Mouse (Mus musculus): Measurements from ENCODE around the gene Csrnp3. TPM values are rescaled to one million over a fixed set of nuclear protein-coding genes. Genes with fewer than 3 reads are reported as not detected.
A peak's percentile ranks its signal among the peaks of the same experiment; 100 is the strongest.

The Csrnp3 gene
- polyA plus RNA-seq, 1 experiment from 2014 or later = 1.0 TPM

DNA sequence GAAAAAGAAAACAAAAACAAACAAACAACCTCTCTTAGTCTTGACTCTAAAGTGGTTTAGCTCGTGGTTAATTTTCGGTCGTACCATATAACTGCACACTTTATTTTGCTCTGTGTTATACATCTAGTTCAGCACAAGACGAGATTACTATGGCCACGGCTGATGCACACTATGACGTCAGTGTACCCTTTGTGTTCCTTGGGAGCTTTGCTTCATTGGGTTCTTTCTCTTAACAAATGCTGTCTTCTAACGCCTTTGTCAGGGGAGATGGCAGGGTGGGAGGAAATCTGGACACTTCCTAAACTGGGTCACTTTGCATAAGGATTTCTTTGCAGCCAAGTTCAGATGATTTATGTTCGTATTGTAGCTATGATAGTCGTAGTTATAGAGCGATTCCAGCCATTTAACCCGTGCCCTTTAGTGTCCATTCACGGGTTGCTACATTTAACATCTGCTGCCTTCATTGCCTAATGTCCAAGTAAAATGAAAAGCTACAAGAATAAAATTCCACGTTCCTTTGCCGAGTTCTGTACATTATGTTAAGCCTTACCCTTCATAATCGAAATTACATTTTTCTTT, 79.9 kb downstream of the Csrnp3 start:
- H3K9ac ChIP-seq = no peak overlapping the region
- H3K36me3 ChIP-seq = no peaks in the 10 kb centered on the region
- H3K27ac ChIP-seq (ENCODE audit: poor library complexity, severe bottlenecking) = no peak overlapping the region
- no peak overlapping the region for H3K4me3 ChIP-seq
- 0 out of 2 replicates have a peak, but pooled peaks cover 7% of the 10 kb centered on the region for H3K4me1 ChIP-seq (replicated peaks)
- no peaks in the 10 kb centered on the region for H3K9me3 ChIP-seq (replicated peaks)
- 83% methylated on average over 15 of the region's 15 CpGs for WGBS
- no peaks in the 10 kb centered on the region for H3K27me3 ChIP-seq (replicated peaks)
- no peak overlapping the region for H3K4me2 ChIP-seq
- ATAC-seq (ENCODE audit: insufficient number of reproducible peaks, low FRiP score) = no peak

DNA sequence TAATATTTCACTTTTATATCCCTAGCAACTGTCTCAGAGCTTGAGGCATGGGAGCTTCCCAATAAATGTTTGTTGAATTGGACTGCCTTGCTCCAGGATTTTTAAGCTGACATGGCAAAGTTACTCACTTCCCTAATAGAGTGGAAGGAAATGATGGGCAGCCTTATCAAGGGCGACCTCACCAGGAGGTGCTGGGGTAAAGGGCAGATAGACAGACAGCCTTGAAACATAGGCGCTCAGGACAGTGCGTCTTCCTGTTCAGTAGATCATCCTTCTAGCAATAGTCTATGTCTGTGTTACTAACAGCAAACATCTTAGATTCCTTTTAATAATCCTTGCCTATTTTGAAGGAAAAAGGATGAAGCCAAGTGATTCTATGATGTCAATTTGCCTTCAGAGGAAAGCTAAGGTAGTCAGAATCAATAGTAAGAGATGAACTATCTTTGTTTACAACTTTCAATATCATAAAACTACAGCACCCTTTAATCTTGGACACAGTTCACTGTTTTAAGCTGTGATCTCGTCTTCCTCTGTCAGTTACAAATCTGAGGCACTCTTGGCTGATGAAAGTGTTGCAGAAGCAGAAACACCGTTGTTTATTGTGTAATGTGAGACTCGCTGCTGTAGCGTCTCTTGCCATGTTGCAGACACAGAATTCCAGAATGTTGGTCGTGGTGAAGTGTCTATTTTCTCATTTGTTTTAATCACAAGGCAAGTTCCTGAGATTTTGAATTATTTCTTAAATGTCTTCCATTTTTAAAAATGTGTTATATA, 81.6 kb downstream of the Csrnp3 start:
- no peaks in the 10 kb centered on the region for H3K27me3 ChIP-seq (replicated peaks)
- H3K9ac ChIP-seq = no peak overlapping the region
- no peak for ATAC-seq (ENCODE audit: insufficient number of reproducible peaks, low FRiP score)
- 57% methylated on average over 8 of the region's 8 CpGs for WGBS
- H3K4me1 ChIP-seq (replicated peaks) = 0 out of 2 replicates have a peak, but pooled peaks cover 2% of the 10 kb centered on the region
- H3K4me2 ChIP-seq = no peak overlapping the region
- no peaks in the 10 kb centered on the region for H3K36me3 ChIP-seq
- no peak overlapping the region for H3K27ac ChIP-seq (ENCODE audit: poor library complexity, severe bottlenecking)
- no peaks in the 10 kb centered on the region for H3K9me3 ChIP-seq (replicated peaks)
- H3K4me3 ChIP-seq = no peak overlapping the region

DNA sequence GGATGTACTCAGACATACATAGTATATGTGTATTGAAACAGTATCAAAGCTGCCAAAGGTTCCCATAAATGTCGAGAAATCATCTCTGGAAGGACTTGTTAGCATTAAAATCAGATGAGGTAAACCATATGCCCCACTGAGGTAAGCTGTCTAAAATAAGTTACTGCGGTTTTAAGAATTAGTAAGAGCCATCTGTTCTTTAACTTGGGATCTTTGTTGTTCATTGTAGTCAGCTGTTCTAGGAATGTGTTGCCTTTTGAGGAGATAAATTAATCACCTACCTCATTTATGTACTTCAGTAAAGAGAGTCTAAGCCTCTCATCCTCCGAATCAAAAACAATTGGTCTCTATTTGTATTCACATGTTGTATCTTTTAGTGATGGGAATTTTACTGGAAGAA, 83.7 kb downstream of the Csrnp3 start:
- no peak for ATAC-seq (ENCODE audit: insufficient number of reproducible peaks, low FRiP score)
- H3K9me3 ChIP-seq (replicated peaks) = no peaks in the 10 kb centered on the region
- no peaks in the 10 kb centered on the region for H3K27me3 ChIP-seq (replicated peaks)
- 64% methylated on average over 3 of the region's 3 CpGs for WGBS
- 0 out of 2 replicates have a peak, but pooled peaks cover 2% of the 10 kb centered on the region for H3K4me1 ChIP-seq (replicated peaks)
- no peaks in the 10 kb centered on the region for H3K36me3 ChIP-seq
- no peak overlapping the region for H3K9ac ChIP-seq
- H3K4me3 ChIP-seq = no peak overlapping the region
- H3K4me2 ChIP-seq = no peak overlapping the region
- no peak overlapping the region for H3K27ac ChIP-seq (ENCODE audit: poor library complexity, severe bottlenecking)

DNA sequence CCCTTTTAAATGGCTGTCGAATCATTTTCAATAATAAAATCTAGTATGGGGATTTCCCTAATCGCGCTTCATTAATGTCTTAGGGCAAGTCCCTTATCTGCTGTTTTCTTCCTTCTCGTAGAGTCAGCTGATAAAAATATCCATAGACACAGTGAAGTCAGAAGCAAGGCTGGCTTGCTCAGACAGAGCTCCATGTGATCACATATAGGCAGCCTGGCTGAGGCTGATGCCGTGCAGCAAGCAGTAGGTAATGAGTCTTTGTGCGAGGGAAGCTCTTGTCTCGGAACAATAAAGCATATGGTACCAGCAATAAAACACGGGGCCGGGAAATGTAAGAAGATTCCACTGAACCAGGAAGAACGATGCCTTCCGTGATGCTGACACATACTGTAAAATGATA, 84.4 kb downstream of the Csrnp3 start:
- Histone ChIP-seq H3K27me3 (replicated peaks) (no peaks in the 10 kb centered on the region), H3K36me3 (no peaks in the 10 kb centered on the region), H3K9me3 (replicated peaks) (no peaks in the 10 kb centered on the region), H3K4me2 (peak overlapping the region; percentile 12; the same call in 1 of the 2 replicates), H3K27ac (ENCODE audit: poor library complexity, severe bottlenecking) (no peak overlapping the region), H3K9ac (no peak overlapping the region), H3K4me3 (no peak overlapping the region), H3K4me1 (replicated peaks) (0 out of 2 replicates have a peak, but pooled peaks cover 2% of the 10 kb centered on the region)
- ATAC-seq (ENCODE audit: insufficient number of reproducible peaks, low FRiP score) = no peak
- WGBS = 53% methylated on average over 11 of the region's 11 CpGs

DNA sequence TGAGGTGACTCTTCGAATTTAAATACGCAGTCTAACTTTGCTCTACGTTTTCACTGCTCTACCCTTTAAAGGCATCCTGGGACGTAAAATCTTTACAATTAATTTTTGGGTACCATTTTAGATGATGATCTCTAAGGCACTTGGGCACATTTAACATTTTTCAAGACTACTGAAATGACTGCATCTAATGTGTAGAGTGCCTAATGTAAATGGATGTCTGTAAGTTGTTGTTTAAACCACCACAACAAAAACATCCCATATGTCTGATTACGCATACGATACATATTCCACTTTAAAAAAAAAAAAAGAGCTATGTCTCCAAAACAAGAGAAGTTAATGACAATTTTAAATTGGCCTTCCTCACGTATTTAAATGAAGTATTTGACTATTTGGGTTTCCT, 85.7 kb downstream of the Csrnp3 start:
- no peak overlapping the region for H3K27ac ChIP-seq (ENCODE audit: poor library complexity, severe bottlenecking)
- peak overlapping the region; percentile 77 for H3K9ac ChIP-seq
- peak overlapping the region; percentile 88 for H3K4me2 ChIP-seq
- H3K4me3 ChIP-seq = peak overlapping the region; percentile 62
- 0 out of 2 replicates have a peak, but pooled peaks cover 2% of the 10 kb centered on the region for H3K4me1 ChIP-seq (replicated peaks)
- no peaks in the 10 kb centered on the region for H3K36me3 ChIP-seq
- H3K27me3 ChIP-seq (replicated peaks) = no peaks in the 10 kb centered on the region
- ATAC-seq (ENCODE audit: insufficient number of reproducible peaks, low FRiP score) = no peak
- WGBS = 72% methylated on average over 7 of the region's 7 CpGs
- H3K9me3 ChIP-seq (replicated peaks) = no peaks in the 10 kb centered on the region

DNA sequence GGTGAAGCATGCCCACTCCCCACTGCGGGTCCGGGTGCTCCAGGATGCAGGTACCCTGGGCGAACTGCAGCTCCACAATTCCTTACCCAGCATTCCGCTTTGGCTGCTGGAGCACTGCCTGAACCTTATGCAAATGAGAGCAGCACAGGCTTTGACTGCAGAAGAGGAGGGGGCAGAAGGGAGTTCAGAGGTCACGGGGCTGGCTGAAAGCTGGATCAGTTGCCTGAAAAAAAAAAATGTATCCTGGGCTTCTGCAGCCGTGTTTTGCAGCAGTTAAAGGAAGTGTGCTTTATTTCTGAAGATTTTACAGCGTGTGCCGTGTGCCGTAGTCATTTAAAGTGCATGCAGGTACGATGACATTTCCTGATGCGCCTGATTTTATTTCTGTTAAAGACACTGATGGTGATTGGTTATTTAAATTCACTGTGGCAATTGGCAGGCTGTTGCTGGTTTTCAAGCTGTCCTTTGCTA, 86.3 kb downstream of the Csrnp3 start:
- Histone ChIP-seq H3K27ac (ENCODE audit: poor library complexity, severe bottlenecking) (no peak overlapping the region), H3K4me3 (peak overlapping the region; percentile 62), H3K4me1 (replicated peaks) (0 out of 2 replicates have a peak, but pooled peaks cover 2% of the 10 kb centered on the region), H3K27me3 (replicated peaks) (no peaks in the 10 kb centered on the region), H3K4me2 (peak overlapping the region; percentile 88), H3K9ac (peak overlapping the region; percentile 77), H3K36me3 (no peaks in the 10 kb centered on the region), H3K9me3 (replicated peaks) (no peaks in the 10 kb centered on the region)
- WGBS = 3% methylated on average over 11 of the region's 11 CpGs
- peak; percentile 75; the same call in 1 of the 2 replicates for ATAC-seq (ENCODE audit: insufficient number of reproducible peaks, low FRiP score)

- no peak overlapping the region for H3K27ac ChIP-seq (ENCODE audit: poor library complexity, severe bottlenecking)
- H3K27me3 ChIP-seq (replicated peaks) = no peaks in the 10 kb centered on the region
- WGBS = 72% methylated on average over 2 of the region's 2 CpGs
- no peaks in the 10 kb centered on the region for H3K36me3 ChIP-seq
- no peak overlapping the region for H3K4me2 ChIP-seq
- ATAC-seq (ENCODE audit: insufficient number of reproducible peaks, low FRiP score) = no peak
- no peak overlapping the region for H3K9ac ChIP-seq
- H3K9me3 ChIP-seq (replicated peaks) = no peaks in the 10 kb centered on the region
- H3K4me1 ChIP-seq (replicated peaks) = 0 out of 2 replicates have a peak, but pooled peaks cover 2% of the 10 kb centered on the region
- no peak overlapping the region for H3K4me3 ChIP-seq
Measured at GRCm38 (mm10) chr2:65934099-65934498, 88.5 kb downstream of the Csrnp3 start.

DNA sequence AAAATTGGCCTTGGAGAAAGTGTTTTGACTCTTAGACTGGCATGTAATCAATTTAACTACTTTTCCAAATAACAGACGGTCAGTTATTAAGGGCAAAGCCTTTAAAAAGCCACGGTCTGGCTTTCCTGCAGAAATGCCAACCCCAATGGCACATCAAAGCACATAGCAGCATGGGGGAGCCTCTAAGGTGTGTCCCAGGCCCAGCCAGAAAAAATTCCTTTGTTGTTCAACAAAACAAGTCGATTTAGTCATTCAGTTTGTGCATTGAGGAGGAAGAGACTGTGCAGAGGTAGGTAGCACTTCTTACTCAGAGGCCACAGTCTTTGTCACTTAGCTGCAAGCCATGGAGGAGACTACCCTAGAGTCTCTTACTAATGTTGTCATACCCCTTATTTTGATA, 93.3 kb downstream of the Csrnp3 start:
- no peaks in the 10 kb centered on the region for H3K9me3 ChIP-seq (replicated peaks)
- WGBS = 33% methylated on average over 3 of the region's 3 CpGs
- no peak overlapping the region for H3K4me2 ChIP-seq
- no peak overlapping the region for H3K27ac ChIP-seq (ENCODE audit: poor library complexity, severe bottlenecking)
- H3K27me3 ChIP-seq (replicated peaks) = no peaks in the 10 kb centered on the region
- no peaks in the 10 kb centered on the region for H3K4me1 ChIP-seq (replicated peaks)
- no peak overlapping the region for H3K4me3 ChIP-seq
- no peak overlapping the region for H3K9ac ChIP-seq
- no peaks in the 10 kb centered on the region for H3K36me3 ChIP-seq
- ATAC-seq (ENCODE audit: insufficient number of reproducible peaks, low FRiP score) = no peak

GRCm38 (mm10) chr2:65940351-65940750, 94.8 kb downstream of the Csrnp3 start:
- Histone ChIP-seq H3K4me3 (no peak overlapping the region), H3K9ac (no peak overlapping the region), H3K9me3 (replicated peaks) (no peaks in the 10 kb centered on the region), H3K36me3 (no peaks in the 10 kb centered on the region), H3K27ac (ENCODE audit: poor library complexity, severe bottlenecking) (no peak overlapping the region), H3K4me2 (no peak overlapping the region), H3K27me3 (replicated peaks) (no peaks in the 10 kb centered on the region), H3K4me1 (replicated peaks) (no peaks in the 10 kb centered on the region)
- 76% methylated on average over 5 of the region's 5 CpGs for WGBS
- no peak for ATAC-seq (ENCODE audit: insufficient number of reproducible peaks, low FRiP score)

DNA sequence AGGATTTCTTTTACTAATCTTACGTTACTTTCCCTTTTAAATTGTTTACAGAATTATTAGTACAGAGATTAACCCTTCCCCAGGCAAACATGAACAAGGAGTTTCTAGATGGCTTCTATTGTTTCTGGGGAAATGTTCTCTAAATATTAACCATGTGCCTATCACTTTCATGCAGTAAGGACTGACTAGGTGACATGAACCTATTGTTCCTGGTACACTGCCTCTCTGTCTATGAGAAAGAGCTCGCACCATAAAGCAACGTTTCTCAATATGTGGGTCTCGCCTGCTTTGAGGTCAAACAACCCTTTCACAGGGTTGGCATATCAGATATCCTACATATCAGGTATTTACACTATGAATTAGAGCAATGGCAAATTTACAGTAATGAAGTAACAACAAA, 96.8 kb downstream of the Csrnp3 start:
- ATAC-seq (ENCODE audit: insufficient number of reproducible peaks, low FRiP score) = no peak
- H3K4me3 ChIP-seq = no peak overlapping the region
- H3K9me3 ChIP-seq (replicated peaks) = no peaks in the 10 kb centered on the region
- WGBS = 89% methylated on average over 4 of the region's 4 CpGs
- no peak overlapping the region for H3K9ac ChIP-seq
- H3K4me1 ChIP-seq (replicated peaks) = no peaks in the 10 kb centered on the region
- no peaks in the 10 kb centered on the region for H3K36me3 ChIP-seq
- H3K27me3 ChIP-seq (replicated peaks) = no peaks in the 10 kb centered on the region
- no peak overlapping the region for H3K27ac ChIP-seq (ENCODE audit: poor library complexity, severe bottlenecking)
- H3K4me2 ChIP-seq = no peak overlapping the region

GRCm38 (mm10) chr2:65948808-65949207, 103.2 kb downstream of the Csrnp3 start:
- H3K27me3 ChIP-seq (replicated peaks) = no peaks in the 10 kb centered on the region
- H3K27ac ChIP-seq (ENCODE audit: poor library complexity, severe bottlenecking) = no peak overlapping the region
- 0 out of 2 replicates have a peak overlapping the region, but pooled peaks have one; percentile 16 for H3K4me2 ChIP-seq
- WGBS = 76% methylated on average over 16 of the region's 16 CpGs
- H3K4me3 ChIP-seq = no peak overlapping the region
- H3K9me3 ChIP-seq (replicated peaks) = no peaks in the 10 kb centered on the region
- no peak for ATAC-seq (ENCODE audit: insufficient number of reproducible peaks, low FRiP score)
- no peaks in the 10 kb centered on the region for H3K4me1 ChIP-seq (replicated peaks)
- no peaks in the 10 kb centered on the region for H3K36me3 ChIP-seq
- H3K9ac ChIP-seq = no peak overlapping the region

All from heart, embryonic 12.5 days (tissue).